Comparison of ENCODE assay signal across 18 mouse cellular contexts in genomic region chr17:88362404-88362803, GRCm38 (mm10).
"Had no signal": no experiment of that assay in that cellular context is flagged by ENCODE, and none has a peak within 500 bp of the region (broad histone marks: within the 10 kb centered on the region; RNA-seq: fewer than 3 reads in every experiment).

No protein-coding gene starts in this region.

- H3K27me3 ChIP-seq: midbrain, embryonic 12.5 days; neural tube, embryonic 13.5 days; neural tube, embryonic 15.5 days had no signal

- H3K36me3 ChIP-seq: midbrain, embryonic 10.5 days; midbrain, embryonic 12.5 days; neural tube, embryonic 13.5 days; neural tube, embryonic 15.5 days had no signal

- H3K4me3 ChIP-seq: midbrain, embryonic 10.5 days; midbrain, embryonic 12.5 days; myocyte; neural tube, embryonic 13.5 days; neural tube, embryonic 15.5 days had no signal

- H3K4me1 ChIP-seq: midbrain, embryonic 10.5 days; midbrain, embryonic 12.5 days; neural tube, embryonic 13.5 days; neural tube, embryonic 15.5 days had no signal

- DNase-seq: lung, adult 18-20 months; lung, embryonic 14.5 days; lung, postnatal 10 days; lung, postnatal 4 days; midbrain, embryonic 14.5 days; retina, postnatal 1 day; right cerebral cortex, adult 18-20 months; right cerebral cortex, postnatal 25 days; right cerebral cortex, postnatal 4 days; spleen, adult 18-20 months; thymus, adult 2 months; thymus, postnatal 36 days had no signal

- H3K27ac ChIP-seq: liver, embryonic 14.5 days; midbrain, embryonic 10.5 days; midbrain, embryonic 12.5 days; neural tube, embryonic 13.5 days; neural tube, embryonic 15.5 days had no signal

- H3K9me3 ChIP-seq: midbrain, embryonic 10.5 days; midbrain, embryonic 12.5 days; neural tube, embryonic 13.5 days; neural tube, embryonic 15.5 days had no signal
